Mouse (Mus musculus) liver, postnatal 0 days (tissue): ENCODE data around the gene Zdhhc4. TPM values are rescaled to one million over a fixed set of nuclear protein-coding genes. Genes with fewer than 3 reads are reported as not detected.

Experiments used
- ATAC-seq: fragments of 200-750 bp; cut with Nextera tagmentation; 2 replicates; pipeline ENCODE4 v1.8.0; 2017; ENCODE audit warnings: mild to moderate bottlenecking, moderate library complexity
- DNase-seq: peaks from one replicate; pipeline ENCODE4 v3.0.0-alpha.2; 2016
- H3K27ac ChIP-seq: fragments of 300-500 bp; sonication (generic); 2 replicates; pipeline ENCODE4 v1.5.1; 2014; ENCODE audit warnings: antibody characterized with exemption, moderate library complexity, mild to moderate bottlenecking, low read depth
- H3K27me3 ChIP-seq: fragments of 300-500 bp; sonication (generic); 2 replicates; pipeline ENCODE4 v1.6.1; 2014; ENCODE audit warnings: low read length, control low read depth, mixed read lengths; ENCODE audit not compliant: insufficient read depth
- H3K36me3 ChIP-seq: fragments of 300-500 bp; sonication (generic); replicated peaks from 2 replicates; pipeline ENCODE4 v1.6.1; 2014; ENCODE audit warnings: mild to moderate bottlenecking, control low read depth, low read length, moderate library complexity, mixed read lengths; ENCODE audit not compliant: insufficient read depth
- H3K4me1 ChIP-seq: fragments of 300-500 bp; sonication (generic); 2 replicates; pipeline ENCODE4 v1.6.1; 2014; ENCODE audit warnings: antibody characterized with exemption, mild to moderate bottlenecking, control low read depth; ENCODE audit not compliant: insufficient read depth
- H3K4me2 ChIP-seq: fragments of 300-500 bp; sonication (generic); 2 replicates; pipeline ENCODE4 v1.6.1; 2014; ENCODE audit warnings: low read depth, mild to moderate bottlenecking, low read length, moderate library complexity, mixed read lengths
- H3K4me3 ChIP-seq: fragments of 300-500 bp; sonication (generic); 2 replicates; pipeline ENCODE4 v1.5.1; 2014; ENCODE audit warnings: low read depth, low read length
- H3K9ac ChIP-seq: fragments of 300-500 bp; sonication (generic); replicated peaks from 2 replicates; pipeline ENCODE4 v1.6.1; 2014; ENCODE audit warnings: mild to moderate bottlenecking, moderate library complexity
- H3K9me3 ChIP-seq: fragments of 300-500 bp; sonication (generic); 2 replicates; pipeline ENCODE4 v1.6.1; 2016; ENCODE audit warnings: mild to moderate bottlenecking, control low read depth, low read length, mixed read lengths
- CTCF ChIP-seq: sonication (generic); IDR thresholded peaks from 2 replicates; pipeline ENCODE4 v1.5.1; 2016; ENCODE audit warnings: antibody characterized with exemption, low read depth
- EP300 ChIP-seq: IDR thresholded peaks from 2 replicates; pipeline ENCODE4 v1.6.1; 2016; ENCODE audit warnings: antibody characterized with exemption, low read depth, mild to moderate bottlenecking
- WGBS: fragments of 180-500 bp; shearing (Covaris S2); extraction: QIAGEN DNeasy Blood & Tissue Kit; methylation state at CpG from one replicate; pipeline ENCODE4 v1.1.7; 2014; ENCODE audit not compliant: insufficient replicate concordance; 5-methylcytosine and 5-hydroxymethylcytosine counted together
- polyA plus RNA-seq: library from polyadenylated mRNA; unstranded; fragments of >200 nt; fragmentation: Nextera tagmentation; extraction: Ambion mirVana; gene quantifications from 2 replicates; pipeline ENCODE4 v1.2.1, GENCODE M21; 2015

Gene Zdhhc4
- polyA plus RNA-seq, 1 experiment from 2014 or later: 34.6 TPM

DNA sequence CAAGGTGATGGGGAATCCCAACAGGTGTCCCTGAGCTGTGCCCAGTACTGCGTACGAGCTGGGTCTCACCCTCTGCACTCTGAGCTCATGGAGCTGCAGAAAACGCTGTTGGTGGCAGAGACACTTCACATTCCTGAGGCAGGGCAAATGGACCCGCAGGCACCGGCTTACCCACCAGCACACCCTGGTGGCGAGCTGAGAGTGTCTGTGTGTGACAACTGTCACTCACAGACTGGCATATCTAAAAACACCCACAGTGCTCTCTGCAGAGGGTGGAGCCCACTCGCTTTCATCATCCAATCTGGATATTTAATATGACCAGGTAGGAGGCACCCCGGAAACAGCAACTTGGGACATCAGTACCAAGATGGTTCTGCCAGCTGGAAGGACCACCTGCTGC lies 27.8 kb downstream of the Zdhhc4 start:
- 85% methylated on average over 8 of the region's 8 CpGs for WGBS
- TF ChIP-seq CTCF (peak; percentile 54), EP300 (no peak)

DNA sequence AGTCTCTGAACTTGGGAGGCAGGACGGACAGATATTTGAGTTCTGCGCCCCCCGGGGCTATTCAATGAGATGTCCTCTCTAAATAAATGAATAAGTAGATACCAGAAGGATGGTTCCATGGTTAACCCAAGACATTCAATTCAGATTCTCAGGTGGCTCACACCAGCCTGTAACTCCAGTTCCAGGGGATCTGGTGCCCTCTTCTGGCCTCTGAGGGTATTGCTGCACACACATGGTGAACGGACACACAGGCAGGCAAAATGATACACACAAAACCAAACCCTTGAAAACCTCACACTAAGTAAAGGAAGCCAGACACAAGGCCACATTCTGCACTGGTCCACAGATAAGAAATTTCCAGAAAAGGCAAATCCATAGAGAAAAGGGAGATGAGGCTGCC lies 29.4 kb downstream of the Zdhhc4 start:
- no peak overlapping the region for H3K4me2 ChIP-seq
- no peaks in the 10 kb centered on the region for H3K27me3 ChIP-seq
- H3K27ac ChIP-seq: no peak overlapping the region
- no peak for ATAC-seq
- peaks cover 37% of the 10 kb centered on the region for H3K36me3 ChIP-seq
- no peaks in the 10 kb centered on the region for H3K4me1 ChIP-seq
- H3K4me3 ChIP-seq: no peak overlapping the region
- TF ChIP-seq EP300 (no peak), CTCF (peak; percentile 88)
- DNase-seq: peak; percentile 79
- WGBS: 90% methylated on average over 4 of the region's 4 CpGs
- H3K9ac ChIP-seq: no peak overlapping the region
- no peaks in the 10 kb centered on the region for H3K9me3 ChIP-seq

More for the DNA sequence above, 27.8 kb downstream of the Zdhhc4 start:
- DNase-seq: no peak
- no peak overlapping the region for H3K4me2 ChIP-seq
- no peaks in the 10 kb centered on the region for H3K27me3 ChIP-seq
- H3K9me3 ChIP-seq: no peaks in the 10 kb centered on the region
- no peak overlapping the region for H3K9ac ChIP-seq
- H3K36me3 ChIP-seq: peaks cover 50% of the 10 kb centered on the region
- peak; percentile 35; the same call in 1 of the 2 replicates for ATAC-seq
- no peaks in the 10 kb centered on the region for H3K4me1 ChIP-seq
- no peak overlapping the region for H3K27ac ChIP-seq
- H3K4me3 ChIP-seq: no peak overlapping the region

GRCm38 (mm10) chr5:143298391-143298790 lies 30.7 kb downstream of the Zdhhc4 start:
- 89% methylated on average over 7 of the region's 7 CpGs for WGBS
- ATAC-seq (no peak), DNase-seq (no peak)
- Histone ChIP-seq H3K27ac (no peak overlapping the region), H3K36me3 (peaks cover 30% of the 10 kb centered on the region), H3K27me3 (peaks cover 11% of the 10 kb centered on the region), H3K9ac (no peak overlapping the region), H3K4me2 (no peak overlapping the region), H3K4me3 (no peak overlapping the region), H3K9me3 (no peaks in the 10 kb centered on the region), H3K4me1 (peaks cover 2% of the 10 kb centered on the region; the same call in 1 of the 2 replicates)
- TF ChIP-seq EP300: no peak
- peak; percentile 54 for TF ChIP-seq CTCF

DNA sequence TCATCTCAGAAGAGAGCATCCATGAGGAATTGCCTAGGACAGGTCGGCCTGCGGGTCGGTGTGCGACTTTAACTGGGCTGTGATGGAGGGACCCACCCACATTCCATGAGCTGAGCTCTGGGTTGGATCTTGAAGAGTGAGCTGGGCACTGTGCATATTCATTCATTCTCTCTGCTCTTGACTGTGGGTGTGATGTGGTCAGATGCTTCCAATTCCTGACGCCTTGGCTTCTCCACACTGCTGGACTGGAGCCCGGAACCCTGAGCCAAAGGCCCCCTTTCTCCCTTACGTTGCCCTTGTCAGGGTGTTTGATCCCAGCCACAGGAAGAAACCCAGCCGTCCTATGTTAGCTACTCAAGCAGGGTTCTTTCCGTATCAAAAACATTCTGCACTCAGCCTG lies 31.1 kb downstream of the Zdhhc4 start:
- H3K4me3 ChIP-seq: no peak overlapping the region
- H3K4me1 ChIP-seq: peaks cover 5% of the 10 kb centered on the region; the same call in 1 of the 2 replicates
- no peak for TF ChIP-seq CTCF
- no peak for TF ChIP-seq EP300
- H3K36me3 ChIP-seq: peaks cover 26% of the 10 kb centered on the region
- DNase-seq (no peak), ATAC-seq (no peak)
- no peak overlapping the region for H3K27ac ChIP-seq
- no peaks in the 10 kb centered on the region for H3K9me3 ChIP-seq
- peaks cover 15% of the 10 kb centered on the region for H3K27me3 ChIP-seq
- H3K9ac ChIP-seq: no peak overlapping the region
- 86% methylated on average over 9 of the region's 9 CpGs for WGBS
- H3K4me2 ChIP-seq: no peak overlapping the region

DNA sequence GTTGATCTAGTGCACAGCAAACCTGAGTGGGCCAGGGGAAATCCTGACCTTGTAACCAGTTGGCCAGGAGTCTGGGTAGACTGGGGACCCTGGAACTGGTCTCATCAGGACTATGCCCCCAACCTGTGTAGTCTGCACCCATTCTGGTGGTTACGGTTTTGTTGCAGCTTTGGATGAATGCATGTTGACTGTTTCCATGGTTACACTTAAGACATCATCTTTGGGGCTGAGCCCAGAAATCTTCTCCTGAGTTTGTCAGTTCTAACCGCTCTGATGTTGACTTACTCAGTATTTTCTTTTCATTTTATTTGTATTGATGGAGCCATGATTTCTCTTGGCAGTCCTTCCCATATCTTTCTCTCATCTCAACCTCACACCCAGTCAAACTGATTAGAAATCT lies 33.7 kb downstream of the Zdhhc4 start:
- H3K4me2 ChIP-seq: no peak overlapping the region
- H3K9me3 ChIP-seq: no peaks in the 10 kb centered on the region
- H3K27me3 ChIP-seq: peaks cover 36% of the 10 kb centered on the region
- no peak overlapping the region for H3K9ac ChIP-seq
- DNase-seq (no peak), ATAC-seq (no peak)
- H3K4me1 ChIP-seq: peaks cover 5% of the 10 kb centered on the region; the same call in 1 of the 2 replicates
- H3K27ac ChIP-seq: no peak overlapping the region
- TF ChIP-seq EP300 (no peak), CTCF (no peak)
- WGBS: 88% methylated on average over 2 of the region's 2 CpGs
- peaks cover 7% of the 10 kb centered on the region for H3K36me3 ChIP-seq
- no peak overlapping the region for H3K4me3 ChIP-seq

GRCm38 (mm10) chr5:143294862-143295261 lies 34.2 kb downstream of the Zdhhc4 start:
- WGBS: 89% methylated on average over 3 of the region's 3 CpGs

More at GRCm38 (mm10) chr5:143294862-143295261, 34.2 kb downstream of the Zdhhc4 start:
- Histone ChIP-seq H3K9ac (no peak overlapping the region), H3K27me3 (peaks cover 36% of the 10 kb centered on the region), H3K9me3 (no peaks in the 10 kb centered on the region), H3K36me3 (peaks cover 3% of the 10 kb centered on the region; the same call in 1 of the 2 replicates), H3K4me1 (peaks cover 5% of the 10 kb centered on the region; the same call in 1 of the 2 replicates), H3K4me3 (no peak overlapping the region), H3K4me2 (no peak overlapping the region), H3K27ac (no peak overlapping the region)
- no peak for ATAC-seq
- no peak for DNase-seq
- TF ChIP-seq EP300: no peak
- TF ChIP-seq CTCF: peak; percentile 56
